Mouse (Mus musculus) lung, postnatal 0 days (tissue): Measurements from ENCODE around the gene Stub1.

Source experiments
- CTCF ChIP-seq: IDR thresholded peaks from 2 replicates; pipeline ENCODE4 v1.5.1; 2016; ENCODE audit warnings: antibody characterized with exemption, mild to moderate bottlenecking
- EP300 ChIP-seq: IDR thresholded peaks from 2 replicates; pipeline ENCODE4 v1.6.1; 2016; ENCODE audit warnings: antibody characterized with exemption, mild to moderate bottlenecking, control low read depth

GRCm38 (mm10) chr17:25823452-25823851 lies 9.8 kb downstream of the Stub1 start, which contains the start of gene Wdr24:
- TF ChIP-seq CTCF, result no peak
- TF ChIP-seq EP300, result no peak
